Mouse (Mus musculus): ENCODE data around the gene Lcmt2. TPM values are rescaled to one million over a fixed set of nuclear protein-coding genes. Genes with fewer than 3 reads are reported as not detected.
"Not testable (repeated sequence)": the region's sequence is repeated elsewhere in the genome, so short reads cannot be mapped to it uniquely, and the experiment has no call there.

Lcmt2 gene
- polyA plus RNA-seq, 1 experiment from 2014 or later: 22.9 TPM

- Histone ChIP-seq H3K4me1 (replicated peaks) (no peaks in the 10 kb centered on the region), H3K36me3 (peaks cover 43% of the 10 kb centered on the region), H3K27me3 (no peaks in the 10 kb centered on the region), H3K9me3 (no peaks in the 10 kb centered on the region), H3K4me2 (no peak overlapping the region), H3K9ac (replicated peaks) (no peak overlapping the region), H3K27ac (no peak overlapping the region), H3K4me3 (replicated peaks) (no peak overlapping the region)
- no peak for ATAC-seq (ENCODE audit: insufficient number of reproducible peaks, insufficient read depth, low FRiP score, low TSS enrichment, low read depth)
- WGBS: 80% methylated on average over 5 of the region's 5 CpGs
Measured at GRCm38 (mm10) chr2:121149679-121150078, 9.2 kb upstream of the Lcmt2 start.

GRCm38 (mm10) chr2:121142415-121142814 is 2.0 kb upstream of the Lcmt2 start:
- peaks cover 58% of the 10 kb centered on the region for H3K36me3 ChIP-seq
- no peak overlapping the region for H3K9ac ChIP-seq (replicated peaks)
- H3K9me3 ChIP-seq: peaks cover 12% of the 10 kb centered on the region
- no peak overlapping the region for H3K4me2 ChIP-seq
- no peak overlapping the region for H3K27ac ChIP-seq
- H3K27me3 ChIP-seq: no peaks in the 10 kb centered on the region
- peaks cover 18% of the 10 kb centered on the region for H3K4me1 ChIP-seq (replicated peaks)
- WGBS: 81% methylated on average over 2 of the region's 2 CpGs
- ATAC-seq (ENCODE audit: insufficient number of reproducible peaks, insufficient read depth, low FRiP score, low TSS enrichment, low read depth): no peak
- H3K4me3 ChIP-seq (replicated peaks): no peak overlapping the region

GRCm38 (mm10) chr2:121141216-121142035 is 973 bp upstream of the Lcmt2 start:
- WGBS: 75% methylated on average over 16 of the region's 16 CpGs
- no peak for ATAC-seq (ENCODE audit: insufficient number of reproducible peaks, insufficient read depth, low FRiP score, low TSS enrichment, low read depth)
- Histone ChIP-seq H3K4me1 (replicated peaks) (peaks cover 18% of the 10 kb centered on the region), H3K27me3 (no peaks in the 10 kb centered on the region), H3K36me3 (peaks cover 50% of the 10 kb centered on the region), H3K4me3 (replicated peaks) (peak overlapping the region; percentile 66), H3K4me2 (peak overlapping the region; percentile 89), H3K9me3 (peaks cover 12% of the 10 kb centered on the region), H3K9ac (replicated peaks) (peak overlapping the region; percentile 88), H3K27ac (peak overlapping the region; percentile 98)

GRCm38 (mm10) chr2:121139266-121140017 is 1.0 kb downstream of the Lcmt2 start:
- H3K9me3 ChIP-seq: peaks cover 12% of the 10 kb centered on the region
- peak overlapping the region; percentile 66 for H3K4me3 ChIP-seq (replicated peaks)
- whole genome bisulfite sequencing: 59% methylated on average over 29 of the region's 29 CpGs
- peak overlapping the region; percentile 98 for H3K27ac ChIP-seq
- H3K4me1 ChIP-seq (replicated peaks): peaks cover 18% of the 10 kb centered on the region
- H3K27me3 ChIP-seq: no peaks in the 10 kb centered on the region
- no peak for ATAC-seq (ENCODE audit: insufficient number of reproducible peaks, insufficient read depth, low FRiP score, low TSS enrichment, low read depth)
- H3K4me2 ChIP-seq: peak overlapping the region; percentile 89
- H3K9ac ChIP-seq (replicated peaks): peak overlapping the region; percentile 88
- peaks cover 36% of the 10 kb centered on the region for H3K36me3 ChIP-seq

- Histone ChIP-seq H3K9me3 (peaks cover 12% of the 10 kb centered on the region), H3K9ac (replicated peaks) (no peak overlapping the region), H3K4me3 (replicated peaks) (no peak overlapping the region), H3K27me3 (no peaks in the 10 kb centered on the region), H3K36me3 (peaks cover 23% of the 10 kb centered on the region), H3K27ac (no peak overlapping the region), H3K4me2 (no peak overlapping the region), H3K4me1 (replicated peaks) (peaks cover 18% of the 10 kb centered on the region)
- WGBS: 98% methylated on average over 4 of the region's 4 CpGs
- no peak for ATAC-seq (ENCODE audit: insufficient number of reproducible peaks, insufficient read depth, low FRiP score, low TSS enrichment, low read depth)
Measured at GRCm38 (mm10) chr2:121137371-121137770, 3.1 kb downstream of the Lcmt2 start.

- H3K9me3 ChIP-seq: no peaks in the 10 kb centered on the region
- ATAC-seq (ENCODE audit: insufficient number of reproducible peaks, insufficient read depth, low FRiP score, low TSS enrichment, low read depth): no peak
- no peaks in the 10 kb centered on the region for H3K4me1 ChIP-seq (replicated peaks)
- peaks cover 4% of the 10 kb centered on the region; the same call in 1 of the 2 replicates for H3K36me3 ChIP-seq
- H3K27ac ChIP-seq: no peak overlapping the region
- no peak overlapping the region for H3K9ac ChIP-seq (replicated peaks)
- H3K4me3 ChIP-seq (replicated peaks): no peak overlapping the region
- H3K27me3 ChIP-seq: no peaks in the 10 kb centered on the region
- no peak overlapping the region for H3K4me2 ChIP-seq
- 74% methylated on average over 1 of the region's 1 CpGs for WGBS
Measured at GRCm38 (mm10) chr2:121132822-121133221, 7.6 kb downstream of the Lcmt2 start.

- no peaks in the 10 kb centered on the region for H3K27me3 ChIP-seq
- no peaks in the 10 kb centered on the region for H3K9me3 ChIP-seq
- H3K36me3 ChIP-seq: no peaks in the 10 kb centered on the region
- H3K27ac ChIP-seq: no peak overlapping the region
- no peak overlapping the region for H3K4me2 ChIP-seq
- no peaks in the 10 kb centered on the region for H3K4me1 ChIP-seq (replicated peaks)
- 66% methylated on average over 9 of the region's 9 CpGs for WGBS
- H3K9ac ChIP-seq (replicated peaks): no peak overlapping the region
- H3K4me3 ChIP-seq (replicated peaks): no peak overlapping the region
- ATAC-seq (ENCODE audit: insufficient number of reproducible peaks, insufficient read depth, low FRiP score, low TSS enrichment, low read depth): no peak
Measured at GRCm38 (mm10) chr2:121128865-121129620, 11.4 kb downstream of the Lcmt2 start.

GRCm38 (mm10) chr2:121127536-121127935 is 12.9 kb downstream of the Lcmt2 start:
- Histone ChIP-seq H3K4me3 (replicated peaks) (no peak overlapping the region), H3K27ac (no peak overlapping the region)

GRCm38 (mm10) chr2:121126302-121126701 is 14.2 kb downstream of the Lcmt2 start:
- 93% methylated on average over 5 of the region's 5 CpGs for WGBS
- H3K36me3 ChIP-seq; H3K4me3 ChIP-seq (replicated peaks); ATAC-seq (ENCODE audit: insufficient number of reproducible peaks, insufficient read depth, low FRiP score, low TSS enrichment, low read depth); H3K27ac ChIP-seq; H3K9ac ChIP-seq (replicated peaks); H3K4me1 ChIP-seq (replicated peaks); H3K27me3 ChIP-seq; H3K9me3 ChIP-seq; H3K4me2 ChIP-seq: not testable (repeated sequence)

More at GRCm38 (mm10) chr2:121127536-121127935, 12.9 kb downstream of the Lcmt2 start:
- Histone ChIP-seq H3K9ac (replicated peaks) (no peak overlapping the region), H3K4me1 (replicated peaks) (no peaks in the 10 kb centered on the region), H3K27me3 (no peaks in the 10 kb centered on the region), H3K9me3 (no peaks in the 10 kb centered on the region), H3K4me2 (no peak overlapping the region), H3K36me3 (no peaks in the 10 kb centered on the region)
- ATAC-seq (ENCODE audit: insufficient number of reproducible peaks, insufficient read depth, low FRiP score, low TSS enrichment, low read depth): no peak
- 85% methylated on average over 1 of the region's 1 CpGs for WGBS

GRCm38 (mm10) chr2:121119260-121119659 is 21.2 kb downstream of the Lcmt2 start:
- Histone ChIP-seq H3K9me3 (no peaks in the 10 kb centered on the region), H3K4me1 (replicated peaks) (no peaks in the 10 kb centered on the region), H3K36me3 (no peaks in the 10 kb centered on the region), H3K4me3 (replicated peaks) (no peak overlapping the region), H3K4me2 (no peak overlapping the region), H3K9ac (replicated peaks) (no peak overlapping the region), H3K27me3 (peaks cover 3% of the 10 kb centered on the region; the same call in 1 of the 2 replicates), H3K27ac (no peak overlapping the region)
- 74% methylated on average over 3 of the region's 3 CpGs for WGBS
- ATAC-seq (ENCODE audit: insufficient number of reproducible peaks, insufficient read depth, low FRiP score, low TSS enrichment, low read depth): no peak

GRCm38 (mm10) chr2:121115418-121115817 is 25.0 kb downstream of the Lcmt2 start:
- Histone ChIP-seq H3K4me1 (replicated peaks) (no peaks in the 10 kb centered on the region), H3K36me3 (no peaks in the 10 kb centered on the region), H3K27ac (no peak overlapping the region), H3K4me3 (replicated peaks) (no peak overlapping the region), H3K9ac (replicated peaks) (no peak overlapping the region), H3K4me2 (no peak overlapping the region), H3K9me3 (no peaks in the 10 kb centered on the region), H3K27me3 (peaks cover 3% of the 10 kb centered on the region; the same call in 1 of the 2 replicates)
- 83% methylated on average over 2 of the region's 2 CpGs for WGBS
- no peak for ATAC-seq (ENCODE audit: insufficient number of reproducible peaks, insufficient read depth, low FRiP score, low TSS enrichment, low read depth)

Measured in limb, embryonic 12.5 days (tissue).